Mouse (Mus musculus) G1E (cell line): ENCODE results near the gene Scgb1a1.

Experiments
- CTCF ChIP-seq: IDR thresholded peaks from 2 replicates; pipeline ENCODE4 v1.5.1; 2012; ENCODE audit warnings: low read depth, low read length, inconsistent platforms, mixed read lengths
- GATA1 ChIP-seq: IDR thresholded peaks from 2 replicates; pipeline ENCODE4 v1.6.1; 2012; ENCODE audit warnings: borderline replicate concordance, low read length, inconsistent platforms, mixed read lengths
- POLR2AphosphoS5 ChIP-seq: IDR thresholded peaks from 2 replicates; pipeline ENCODE4 v1.6.1; 2012; ENCODE audit warnings: low read depth, low read length, inconsistent platforms; ENCODE audit not compliant: insufficient replicate concordance

DNA sequence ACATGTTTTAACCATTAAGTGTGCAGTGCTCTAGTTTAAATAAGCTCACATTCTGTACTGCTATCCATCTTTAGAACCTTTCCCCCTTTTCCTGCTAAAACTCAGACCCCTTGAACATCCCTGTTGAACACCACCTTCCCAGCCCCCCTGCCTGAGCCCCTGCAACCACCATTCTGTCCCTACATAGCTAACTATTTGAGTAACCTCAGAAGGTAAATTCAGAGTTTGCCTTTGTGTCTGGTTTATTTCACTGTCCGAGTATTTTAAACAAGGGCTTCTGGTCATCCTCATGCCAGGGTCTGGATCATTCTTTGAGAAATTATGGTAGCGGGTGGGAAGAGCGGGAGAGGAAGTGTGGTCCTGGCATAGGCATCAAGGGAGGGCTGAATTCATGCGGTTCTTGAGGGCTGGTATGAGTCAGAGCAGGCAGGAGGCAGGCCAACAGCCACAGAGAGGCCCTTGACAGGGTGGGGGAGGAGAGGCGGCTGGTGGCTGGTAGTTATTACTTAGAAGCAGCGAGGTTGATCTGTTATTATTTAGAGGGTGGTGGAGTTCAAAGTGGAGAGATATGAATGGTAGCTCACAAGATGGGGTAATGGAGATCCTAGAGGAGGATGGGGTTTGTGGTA lies 34.8 kb downstream of the Scgb1a1 start:
- TF ChIP-seq CTCF: no peak
- no peak for TF ChIP-seq GATA1
- no peak for TF ChIP-seq POLR2AphosphoS5
